Mouse (Mus musculus) spleen, postnatal 14 days (tissue): Measurements from ENCODE around the gene 1700084M14Rik.
"Not testable (repeated sequence)": the region's sequence is repeated elsewhere in the genome, so short reads cannot be mapped to it uniquely, and the experiment has no call there.

Source experiments
- DNase-seq, 2 experiments: peaks; one replicate each; pipeline ENCODE4 v3.0.0; 2021 to 2022; ENCODE audit warnings: low spot score in 2 of 2

The 1700084M14Rik gene

GRCm38 (mm10) chrX:91575811-91576210, at the start of gene 1700084M14Rik:
Gene 1700084M14Rik (minus strand): TSS chrX:91575911.
- not testable (repeated sequence) for DNase-seq
